Mouse (Mus musculus) brain, embryonic 14.5 days (tissue): ENCODE measurements around the gene Chka.

Source experiments
- CTCF ChIP-seq: fragments of 200-500 bp; IDR thresholded peaks from 2 replicates; pipeline ENCODE4 v1.5.1; 2012; ENCODE audit warnings: inconsistent platforms, mild to moderate bottlenecking, moderate library complexity, borderline replicate concordance; ENCODE audit not compliant: insufficient read depth, insufficient read length; ENCODE audit errors: extremely low read depth
- POLR2A ChIP-seq: fragments of 200-500 bp; IDR thresholded peaks from 2 replicates; pipeline ENCODE4 v1.6.1; 2012; ENCODE audit warnings: mild to moderate bottlenecking, inconsistent platforms, borderline replicate concordance; ENCODE audit not compliant: poor library complexity, insufficient read depth, insufficient read length, severe bottlenecking; ENCODE audit errors: extremely low read depth

- no peak for TF ChIP-seq CTCF
- no peak for TF ChIP-seq POLR2A
Observed at GRCm38 (mm10) chr19:3930262-3931057, 78.9 kb downstream of the Chka start.
